Mouse (Mus musculus) adrenal gland, adult 8-10 months (tissue): Measurements from ENCODE around the gene Kif12. TPM values are rescaled to one million over a fixed set of nuclear protein-coding genes. Genes with fewer than 3 reads are reported as not detected.

ENCODE experiments used
- DNase-seq: peaks from one replicate; pipeline ENCODE4 v3.0.0; 2022
- total RNA-seq, 4 experiments: library from RNA; stranded (reverse); gene quantifications; 2 replicates each; pipeline ENCODE4 v1.2.4; 2022

The Kif12 gene
- not detected for total RNA-seq

GRCm38 (mm10) chr4:63171969-63172685 lies at the start of gene Kif12:
Gene Kif12, minus strand, starts transcription at chr4:63172131.
- no peak for DNase-seq

GRCm38 (mm10) chr4:63221096-63221958 lies 49.4 kb upstream of the Kif12 start:
- DNase-seq: no peak

GRCm38 (mm10) chr4:63219635-63220034 lies 47.7 kb upstream of the Kif12 start:
- DNase-seq: no peak

- no peak for DNase-seq
Observed at GRCm38 (mm10) chr4:63219059-63219458, 47.1 kb upstream of the Kif12 start.

GRCm38 (mm10) chr4:63217513-63217912 lies 45.6 kb upstream of the Kif12 start:
- DNase-seq: no peak

GRCm38 (mm10) chr4:63216566-63216965 lies 44.6 kb upstream of the Kif12 start:
- DNase-seq: no peak

GRCm38 (mm10) chr4:63215993-63216531 lies 44.1 kb upstream of the Kif12 start:
- DNase-seq: no peak

GRCm38 (mm10) chr4:63215185-63215992 lies 43.5 kb upstream of the Kif12 start:
- peak; percentile 53 for DNase-seq

- DNase-seq: no peak
Observed at GRCm38 (mm10) chr4:63213907-63214621, 42.1 kb upstream of the Kif12 start, which contains the start of gene Col27a1. Gene Col27a1, plus strand, starts transcription at chr4:63214004.

- no peak for DNase-seq
Observed at GRCm38 (mm10) chr4:63205583-63205982, 33.7 kb upstream of the Kif12 start.

- no peak for DNase-seq
Observed at GRCm38 (mm10) chr4:63203874-63204273, 31.9 kb upstream of the Kif12 start.

GRCm38 (mm10) chr4:63199366-63199765 lies 27.4 kb upstream of the Kif12 start:
- DNase-seq: no peak

GRCm38 (mm10) chr4:63194366-63194765 lies 22.4 kb upstream of the Kif12 start:
- DNase-seq: no peak

GRCm38 (mm10) chr4:63191641-63192040 lies 19.7 kb upstream of the Kif12 start:
- no peak for DNase-seq

- DNase-seq: no peak
Observed at GRCm38 (mm10) chr4:63186281-63186870, 14.4 kb upstream of the Kif12 start.

GRCm38 (mm10) chr4:63181556-63181955 lies 9.6 kb upstream of the Kif12 start:
- DNase-seq: no peak

GRCm38 (mm10) chr4:63171122-63171521 lies 809 bp downstream of the Kif12 start:
- DNase-seq: no peak

GRCm38 (mm10) chr4:63170061-63170460 lies 1.9 kb downstream of the Kif12 start:
- no peak for DNase-seq

GRCm38 (mm10) chr4:63166323-63166722 lies 5.6 kb downstream of the Kif12 start:
- DNase-seq: no peak

GRCm38 (mm10) chr4:63165636-63166035 lies 6.3 kb downstream of the Kif12 start:
- no peak for DNase-seq

- peak; percentile 80 for DNase-seq
Observed at GRCm38 (mm10) chr4:63158961-63159592, 12.9 kb downstream of the Kif12 start.
